Mouse (Mus musculus): Measurements from ENCODE around the gene Nobox. TPM values are rescaled to one million over a fixed set of nuclear protein-coding genes. Genes with fewer than 3 reads are reported as not detected.

The Nobox gene
- polyA plus RNA-seq (2015; fragmentation: Nextera tagmentation; extraction: Ambion mirVana): not detected in 2 replicates

DNA sequence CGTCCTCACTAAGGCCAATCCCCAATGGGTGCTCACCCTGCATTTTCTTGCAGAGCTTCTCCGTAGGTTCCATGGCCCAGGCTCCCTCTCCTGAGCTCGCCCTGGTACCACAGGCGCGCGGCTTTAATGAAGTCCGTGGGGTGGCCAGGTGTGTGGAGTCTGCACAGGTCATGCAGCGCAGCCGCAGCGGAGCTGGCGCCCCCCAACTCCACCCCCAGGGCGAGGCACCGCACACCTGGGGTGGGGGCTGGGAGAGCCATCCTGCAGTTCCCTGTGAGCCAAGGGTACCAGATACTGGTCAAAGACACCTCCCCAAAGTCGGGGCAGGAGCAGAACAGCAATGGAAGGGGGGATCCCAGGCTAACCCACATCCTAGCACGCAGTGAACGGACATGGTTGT, at the start of gene Nobox:
Nobox (minus strand) TSS at position 101 of the 400 bp plus-strand sequence.

DNA sequence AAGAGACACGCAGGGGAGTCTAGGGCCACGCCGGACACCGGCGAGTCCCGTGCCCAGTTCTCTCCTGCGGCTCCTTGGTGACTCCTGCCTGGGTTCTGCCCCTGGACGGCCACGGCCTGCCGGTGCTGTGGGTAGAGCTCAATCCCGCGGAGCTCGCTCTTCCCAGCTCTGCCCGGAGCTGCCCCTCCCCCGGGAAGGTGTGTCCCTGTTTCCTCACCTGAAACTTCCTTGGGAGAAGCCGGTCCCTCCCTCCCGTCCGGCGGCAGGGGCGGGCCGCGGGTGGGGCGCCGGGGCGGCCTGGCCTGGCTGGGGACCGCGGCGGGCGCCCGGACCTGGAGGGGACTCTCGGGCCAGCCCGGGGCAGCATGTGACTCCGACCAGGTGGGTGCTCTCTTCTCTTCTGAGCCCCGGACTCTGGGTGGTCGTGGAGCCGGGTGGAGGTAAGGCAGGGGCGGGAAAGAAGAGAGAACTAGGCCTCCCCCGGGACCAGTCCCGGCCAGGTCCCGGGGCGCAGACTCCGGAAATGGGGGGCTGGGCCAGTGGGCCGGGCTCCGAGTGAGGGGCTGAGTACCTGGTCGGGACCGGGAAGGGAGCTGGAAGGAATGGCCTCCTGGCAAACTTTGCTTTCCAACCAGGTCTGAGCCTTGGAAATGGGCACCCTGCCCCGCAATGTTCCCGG, 43.9 kb downstream of the Nobox start, which contains the start of gene Arhgef5:
Arhgef5 (plus strand) TSS at position 220 of the 679 bp plus-strand sequence.

Other genes with a start within 250 kb of the Nobox start
- gene Olfr441, start 203.2 kb downstream of the Nobox start, polyA plus RNA-seq (2015; fragmentation: Nextera tagmentation; extraction: Ambion mirVana): not detected in 2 replicates
- not detected in 2 replicates for gene Olfr237-ps1, start 163.0 kb downstream of the Nobox start, polyA plus RNA-seq (2015; fragmentation: Nextera tagmentation; extraction: Ambion mirVana)
- not detected in 2 replicates for gene Olfr437, start 146.3 kb downstream of the Nobox start, polyA plus RNA-seq (2015; fragmentation: Nextera tagmentation; extraction: Ambion mirVana)
- gene Olfr13, start 137.4 kb downstream of the Nobox start, polyA plus RNA-seq (2015; fragmentation: Nextera tagmentation; extraction: Ambion mirVana): not detected in 2 replicates
- gene Olfr435, start 112.4 kb downstream of the Nobox start, polyA plus RNA-seq (2015; fragmentation: Nextera tagmentation; extraction: Ambion mirVana): not detected in 2 replicates
- gene Olfr434, start 96.5 kb downstream of the Nobox start, polyA plus RNA-seq (2015; fragmentation: Nextera tagmentation; extraction: Ambion mirVana): not detected in 2 replicates
- gene Olfr47, start 78.0 kb downstream of the Nobox start, polyA plus RNA-seq (2015; fragmentation: Nextera tagmentation; extraction: Ambion mirVana): not detected in 2 replicates
- 1.6 and 2.7 TPM in 2 replicates for gene Arhgef5, start 44.0 kb downstream of the Nobox start, polyA plus RNA-seq (2015; fragmentation: Nextera tagmentation; extraction: Ambion mirVana)